Mouse (Mus musculus) skeletal muscle tissue, adult 2 months (tissue): ENCODE data around the gene Slc20a1.

ENCODE experiments used
- DNase-seq: peaks from one replicate; pipeline ENCODE4 v3.0.0-alpha.2; 2012; ENCODE audit warnings: low read depth, low spot score

Gene Slc20a1

GRCm38 (mm10) chr2:129227011-129227529 lies 28.5 kb downstream of the Slc20a1 start:
- no peak for DNase-seq

DNA sequence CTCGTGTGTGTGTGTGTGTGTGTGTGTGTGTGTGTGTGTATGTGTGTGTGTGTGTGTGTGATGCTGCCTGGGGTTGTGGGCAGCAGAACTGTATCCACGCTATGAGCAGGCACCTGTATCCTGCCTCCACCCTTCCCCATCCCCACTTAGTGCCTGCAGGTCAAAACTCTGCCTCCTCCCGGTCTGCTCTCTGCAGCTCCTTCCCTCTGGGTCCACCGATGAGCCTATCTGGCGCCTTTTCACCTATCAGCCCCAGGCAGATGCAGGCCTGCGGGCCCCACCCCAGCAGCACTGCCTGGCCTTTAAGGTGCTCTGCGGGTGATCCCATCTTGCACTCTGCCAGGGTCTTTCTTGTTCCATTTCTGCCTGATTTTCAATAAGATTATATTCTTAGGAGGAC lies 29.1 kb downstream of the Slc20a1 start:
- DNase-seq, result no peak

DNA sequence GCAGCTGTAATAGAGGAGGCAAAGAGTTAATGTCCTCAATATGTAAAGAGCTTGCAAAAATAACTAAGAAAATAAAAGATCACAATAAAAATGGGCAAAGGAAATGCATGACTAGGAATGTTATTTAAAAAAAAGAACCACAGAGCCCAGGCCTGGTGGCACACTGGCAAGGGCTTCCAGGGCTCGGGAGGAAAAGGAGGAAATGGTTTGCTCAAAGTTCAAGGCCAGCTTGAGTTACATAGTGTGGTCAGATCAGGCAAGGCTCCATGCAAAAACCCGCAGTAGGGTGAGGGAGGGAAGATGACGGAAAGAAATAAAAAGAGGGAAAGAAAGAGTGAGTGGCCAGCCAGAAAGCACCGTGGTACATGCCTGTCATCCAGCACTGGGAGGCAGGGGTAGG lies 30.0 kb downstream of the Slc20a1 start:
- no peak for DNase-seq

GRCm38 (mm10) chr2:129229316-129229715 lies 30.8 kb downstream of the Slc20a1 start:
- no peak for DNase-seq

GRCm38 (mm10) chr2:129232023-129232422 lies 33.5 kb downstream of the Slc20a1 start:
- no peak for DNase-seq

GRCm38 (mm10) chr2:129232484-129232883 lies 33.9 kb downstream of the Slc20a1 start:
- DNase-seq, result no peak

DNA sequence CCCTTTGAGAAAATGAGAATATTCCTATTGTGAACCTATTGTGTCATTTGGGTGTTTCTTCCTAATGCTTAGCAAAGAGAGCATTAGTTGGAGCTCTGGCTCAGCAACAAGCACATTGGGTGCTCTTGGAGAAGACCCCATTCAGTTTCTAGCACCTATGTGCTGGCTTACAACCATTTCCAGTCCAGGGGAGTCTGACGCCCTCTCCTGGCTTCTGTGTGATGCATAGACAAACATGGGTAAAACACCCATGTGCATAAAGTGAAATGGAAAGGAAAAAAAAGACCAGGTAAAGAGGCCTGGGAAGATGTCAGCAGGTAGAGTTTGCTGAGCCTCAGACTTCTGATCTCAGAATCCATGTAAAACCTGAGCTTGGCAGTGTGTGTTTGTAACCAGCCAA lies 34.7 kb downstream of the Slc20a1 start:
- DNase-seq, result no peak

DNA sequence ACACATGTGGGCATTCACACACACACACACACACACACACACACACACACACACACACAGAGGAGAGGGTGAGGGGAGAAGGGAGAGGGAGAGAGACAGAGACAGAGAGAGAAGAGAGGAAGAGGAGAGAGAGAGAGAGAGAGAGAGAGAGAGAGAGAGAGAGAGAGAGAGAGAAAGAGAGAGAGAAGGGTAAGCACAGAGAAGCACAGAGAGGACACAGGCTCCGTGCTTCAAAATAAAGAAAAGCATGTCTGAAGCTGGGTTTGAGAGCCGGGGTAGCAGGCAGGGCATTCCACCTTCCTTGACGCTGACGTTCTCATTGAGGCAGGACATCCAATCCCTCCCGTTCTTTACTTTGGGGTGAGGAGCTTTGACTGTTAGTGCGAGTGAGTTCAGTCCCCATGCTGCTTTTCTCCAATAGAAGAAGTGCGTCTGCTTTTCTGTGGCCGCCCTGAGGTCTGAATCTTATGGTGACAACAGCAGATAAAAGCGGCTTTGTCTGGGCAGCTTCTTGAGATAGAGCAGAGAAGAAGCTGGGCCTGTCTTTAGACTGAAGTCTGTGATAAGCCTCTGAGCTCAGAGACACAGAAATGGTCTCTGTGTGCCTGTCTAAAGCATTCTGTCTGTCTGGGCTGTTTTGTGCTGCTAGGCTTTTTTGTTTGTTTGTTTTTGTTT lies 35.4 kb downstream of the Slc20a1 start:
- no peak for DNase-seq

DNA sequence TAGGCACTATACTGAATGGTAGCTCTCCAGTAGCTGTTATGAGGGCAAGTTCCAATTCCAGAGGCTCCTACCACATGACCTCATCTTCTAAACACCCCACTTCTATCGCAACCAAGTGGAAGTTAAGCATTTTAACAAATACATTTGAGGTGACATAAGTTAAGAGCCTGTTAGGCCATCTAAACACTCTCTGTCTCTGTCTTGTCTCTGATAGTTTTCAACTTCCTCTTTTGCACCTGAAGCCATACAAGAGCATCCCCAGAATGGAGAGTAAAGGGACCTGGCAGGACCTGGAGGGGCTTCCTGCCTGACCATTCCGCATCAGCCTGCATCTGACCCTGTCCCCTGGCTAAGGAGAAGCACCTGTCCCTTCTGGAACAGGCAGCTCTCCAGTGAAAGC lies 36.2 kb downstream of the Slc20a1 start:
- no peak for DNase-seq

GRCm38 (mm10) chr2:129236526-129236925 lies 38.0 kb downstream of the Slc20a1 start:
- no peak for DNase-seq

GRCm38 (mm10) chr2:129240726-129241432 lies 42.3 kb downstream of the Slc20a1 start:
- DNase-seq, result no peak

- DNase-seq, result no peak
These were observed 43.6 kb downstream of the Slc20a1 start for GRCm38 (mm10) chr2:129241845-129242833.

DNA sequence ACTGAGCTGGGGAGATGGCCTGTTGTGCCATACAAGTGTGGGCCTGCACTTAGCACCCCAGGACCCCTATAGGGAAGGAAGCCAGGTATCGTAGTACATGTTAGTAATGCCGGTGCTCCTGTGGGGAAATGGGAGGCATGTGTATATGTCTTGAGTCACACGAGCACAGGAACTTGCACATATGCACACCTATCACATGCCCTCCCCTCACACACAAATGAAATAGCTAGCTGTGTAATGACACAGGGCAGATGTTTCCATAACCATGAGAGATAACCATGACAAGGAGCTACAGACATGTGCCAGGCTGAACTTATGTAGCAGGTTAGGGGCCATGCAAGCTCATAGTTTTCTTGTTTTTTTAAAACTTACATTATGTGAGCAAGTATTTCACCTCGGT lies 44.4 kb downstream of the Slc20a1 start:
- DNase-seq, result no peak

DNA sequence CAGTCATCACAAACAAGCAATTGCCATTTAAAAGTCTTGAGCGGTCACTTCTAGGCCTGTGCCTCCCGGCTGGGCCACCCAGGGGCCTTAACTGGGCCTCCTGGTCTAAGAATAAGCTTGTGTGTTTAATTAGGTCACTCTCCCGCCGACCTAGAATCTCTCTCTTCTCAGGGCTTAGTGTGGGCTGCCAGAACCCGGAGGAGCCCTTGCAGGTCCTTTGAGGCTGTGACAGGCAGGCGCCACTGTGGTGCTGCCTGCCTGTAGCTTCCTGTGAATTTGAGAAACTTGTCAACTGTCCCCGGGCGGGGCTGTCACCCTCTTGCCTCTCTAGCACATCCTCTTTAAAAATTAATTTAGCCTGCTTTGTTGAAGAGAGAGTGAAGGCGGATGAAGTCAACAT lies 45.2 kb downstream of the Slc20a1 start:
- peak; percentile 29 for DNase-seq

DNA sequence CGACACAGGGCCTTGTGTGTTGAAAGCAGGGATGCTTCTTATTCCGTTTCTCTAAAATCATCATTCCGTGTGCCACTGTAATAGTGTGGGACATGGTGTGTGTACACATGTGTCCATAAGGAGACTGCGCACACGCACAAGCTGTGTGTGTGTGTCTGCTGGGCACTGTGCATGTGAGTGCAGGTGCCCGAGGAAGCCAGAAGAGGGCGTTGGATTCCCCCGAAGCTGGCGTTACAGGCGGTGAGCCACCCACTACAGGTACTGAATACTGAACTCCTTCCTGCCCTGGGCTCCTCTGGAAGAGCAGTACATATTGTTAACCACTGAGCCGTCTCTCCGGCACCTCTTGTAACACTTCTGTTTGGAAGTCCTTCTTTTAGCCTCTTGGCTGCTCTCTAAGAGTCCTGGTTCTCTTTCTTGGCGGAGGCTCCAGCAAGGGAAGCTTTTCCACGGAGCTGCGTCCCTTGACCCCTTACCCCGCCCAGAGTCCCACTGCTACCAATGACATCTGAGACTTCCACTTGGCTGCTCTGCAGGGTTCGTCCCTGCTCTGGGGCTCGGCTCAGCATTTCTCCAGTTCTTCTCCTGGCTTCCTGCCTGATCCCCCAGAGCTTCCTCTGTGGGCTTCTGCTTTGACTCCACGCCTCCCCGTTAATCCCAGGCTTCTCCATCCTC lies 46.0 kb downstream of the Slc20a1 start:
- peak; percentile 26 for DNase-seq

DNA sequence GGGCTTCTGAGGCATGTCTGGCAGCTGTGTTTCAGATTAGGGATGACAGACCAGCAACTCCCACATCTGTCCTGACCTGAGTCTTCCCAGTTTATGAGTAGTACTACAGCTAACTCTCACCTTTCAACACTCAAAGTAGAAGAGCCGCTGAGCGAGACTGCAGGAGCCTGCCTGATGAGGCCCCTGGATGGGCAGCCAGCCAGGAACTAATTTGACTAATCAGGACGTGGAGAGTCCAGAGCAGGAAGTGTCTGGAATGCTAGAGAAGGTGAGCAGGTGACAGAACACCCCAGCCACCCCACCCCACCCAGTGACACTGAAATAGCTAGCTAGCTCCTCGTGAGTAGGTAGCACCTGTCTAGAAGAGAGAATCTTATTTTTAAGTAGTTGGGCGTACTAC lies 47.1 kb downstream of the Slc20a1 start:
- DNase-seq, result no peak

GRCm38 (mm10) chr2:129246436-129246835 lies 47.9 kb downstream of the Slc20a1 start:
- DNase-seq, result no peak

DNA sequence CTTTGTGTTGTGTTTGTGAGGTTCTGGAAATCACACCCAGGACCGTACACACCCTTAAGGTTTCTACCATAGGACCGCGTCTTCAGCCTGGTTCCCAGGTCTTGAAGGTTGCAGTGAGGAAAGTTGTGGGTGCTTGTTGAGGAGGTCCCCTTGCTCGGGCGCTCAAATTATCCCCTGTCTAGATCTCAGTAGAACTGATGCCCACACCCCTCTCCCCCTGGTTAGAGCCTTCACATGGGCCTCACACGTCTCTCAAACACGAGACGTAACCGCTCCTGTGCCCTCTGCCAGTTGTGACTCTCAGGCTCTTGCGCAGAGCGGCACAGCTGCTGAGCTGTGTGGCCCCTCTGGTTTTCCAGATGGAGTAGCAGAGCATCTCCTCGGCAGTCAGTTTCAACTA lies 48.4 kb downstream of the Slc20a1 start:
- no peak for DNase-seq

GRCm38 (mm10) chr2:129247707-129248121 lies 49.1 kb downstream of the Slc20a1 start:
- DNase-seq, result no peak

DNA sequence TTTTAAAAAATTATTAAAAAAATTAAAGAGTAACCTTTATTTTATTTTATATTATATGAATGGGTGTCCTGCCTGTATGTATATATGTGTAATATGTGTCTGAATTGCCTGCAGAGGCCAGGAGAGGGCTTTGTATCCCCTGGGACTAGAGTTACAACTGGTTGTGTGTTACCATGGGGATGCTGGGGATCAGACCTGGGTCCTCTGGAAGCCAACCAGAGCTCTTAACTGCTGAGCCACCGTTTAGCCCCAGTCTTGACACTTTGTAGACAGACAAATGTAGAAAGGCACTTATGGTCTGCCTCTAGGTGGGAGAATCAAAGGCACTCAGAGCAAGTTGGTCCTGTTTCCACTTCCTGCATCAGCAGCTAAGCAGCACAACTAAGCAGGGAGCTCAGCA lies 50.8 kb downstream of the Slc20a1 start:
- DNase-seq, result no peak
